ENCODE assay signal across 8 mouse cellular contexts in the genomic region with DNA sequence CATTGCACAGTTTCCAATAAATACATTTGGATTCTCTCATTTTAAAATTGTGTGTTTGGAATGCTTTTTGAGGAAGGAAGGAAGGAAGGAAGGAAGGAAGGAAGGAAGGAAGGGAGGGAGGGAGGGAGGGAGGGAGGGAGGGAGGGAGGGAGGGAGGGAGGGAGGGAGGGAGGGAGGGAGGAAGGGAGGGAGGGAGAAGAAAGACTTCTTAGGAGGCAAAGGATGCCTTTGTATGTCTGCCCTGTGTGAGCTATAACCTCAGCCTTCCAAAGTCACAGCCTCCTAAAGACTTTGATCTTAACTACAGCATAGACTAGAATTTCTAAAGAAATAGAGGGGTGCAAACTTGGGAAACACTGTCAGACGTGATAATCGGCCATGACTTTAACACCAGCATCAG.
DNase-seq lines count a peak whose midpoint lies in the region; ATAC-seq and TF ChIP-seq lines count a peak whose summit lies in the region.
"Not testable (repeated sequence)": the region's sequence is repeated elsewhere in the genome, so short reads cannot be mapped to it uniquely, and the experiment has no call there.

No protein-coding gene starts in this region.

- not testable (repeated sequence) for H3K27me3 ChIP-seq in heart, embryonic 10.5 days (ENCODE audit: insufficient read depth, poor library complexity, severe bottlenecking); heart, embryonic 11.5 days (ENCODE audit: control insufficient read depth, insufficient read depth, low read length); liver, embryonic 11.5 days (replicated peaks; ENCODE audit: control insufficient read depth, insufficient read depth, low read length); liver, embryonic 12.5 days (replicated peaks); liver, embryonic 13.5 days; liver, embryonic 14.5 days (ENCODE audit: control insufficient read depth, insufficient read depth, low read length); liver, embryonic 15.5 days; liver, embryonic 16.5 days (ENCODE audit: control insufficient read depth, insufficient read depth, low read depth, low read length)

- H3K9me3 ChIP-seq in heart, embryonic 10.5 days; heart, embryonic 11.5 days (replicated peaks; ENCODE audit: control insufficient read depth, low read length); liver, embryonic 11.5 days (ENCODE audit: control insufficient read depth, low read length); liver, embryonic 12.5 days (replicated peaks); liver, embryonic 13.5 days (replicated peaks); liver, embryonic 14.5 days (ENCODE audit: control insufficient read depth, low read length); liver, embryonic 15.5 days (replicated peaks); liver, embryonic 16.5 days (replicated peaks; ENCODE audit: control insufficient read depth, low read length): not testable (repeated sequence)

- ATAC-seq in heart, embryonic 11.5 days (replicated peaks; ENCODE audit: insufficient number of reproducible peaks, low FRiP score, low TSS enrichment); liver, embryonic 11.5 days (replicated peaks; ENCODE audit: low FRiP score): not testable (repeated sequence)
- ATAC-seq in liver, embryonic 12.5 days, result peak; percentile 46
- peak; percentile 41; the same call in 1 of the 2 replicates for ATAC-seq in liver, embryonic 13.5 days (ENCODE audit: low read depth)
- peak; percentile 52; the same call in 1 of the 2 replicates for ATAC-seq in liver, embryonic 14.5 days (ENCODE audit: insufficient read depth)
- ATAC-seq in liver, embryonic 15.5 days (ENCODE audit: insufficient read depth), result peak; percentile 58; the same call in 1 of the 2 replicates
- ATAC-seq in liver, embryonic 16.5 days (ENCODE audit: low read depth), result peak; percentile 40; the same call in 1 of the 2 replicates

- not testable (repeated sequence) for H3K4me3 ChIP-seq in heart, embryonic 10.5 days; heart, embryonic 11.5 days (ENCODE audit: low read depth, low read length); liver, embryonic 11.5 days (ENCODE audit: low read depth, low read length); liver, embryonic 12.5 days; liver, embryonic 13.5 days (replicated peaks); liver, embryonic 14.5 days (ENCODE audit: insufficient read depth in 1 of 2, low read depth in 2 of 2, low read length in 2 of 2); liver, embryonic 15.5 days (replicated peaks); liver, embryonic 16.5 days (ENCODE audit: low read depth, low read length)

- 43% methylated on average over 2 of the region's 2 CpGs for WGBS in heart, embryonic 10.5 days
- WGBS in heart, embryonic 11.5 days (ENCODE audit: insufficient replicate concordance), result 35% methylated on average over 2 of the region's 2 CpGs
- WGBS in liver, embryonic 11.5 days, result 52% methylated on average over 2 of the region's 2 CpGs
- WGBS in liver, embryonic 12.5 days (ENCODE audit: insufficient replicate concordance), result 57% methylated on average over 2 of the region's 2 CpGs
- WGBS in liver, embryonic 13.5 days (ENCODE audit: insufficient replicate concordance), result 42% methylated on average over 2 of the region's 2 CpGs
- 33% methylated on average over 2 of the region's 2 CpGs for WGBS in liver, embryonic 14.5 days (ENCODE audit: insufficient replicate concordance)
- WGBS in liver, embryonic 15.5 days (ENCODE audit: insufficient replicate concordance), result 41% methylated on average over 2 of the region's 2 CpGs
- 51% methylated on average over 2 of the region's 2 CpGs for WGBS in liver, embryonic 16.5 days (ENCODE audit: insufficient replicate concordance)

- not testable (repeated sequence) for TF ChIP-seq EP300 in liver, embryonic 14.5 days (IDR thresholded peaks at IDR 0.05; ENCODE audit: low read depth)

- not testable (repeated sequence) for H3K36me3 ChIP-seq in heart, embryonic 10.5 days; heart, embryonic 11.5 days (ENCODE audit: control insufficient read depth, insufficient read depth, low read length); liver, embryonic 11.5 days (ENCODE audit: control insufficient read depth, insufficient read depth, low read length); liver, embryonic 12.5 days; liver, embryonic 13.5 days; liver, embryonic 14.5 days (replicated peaks; ENCODE audit: control insufficient read depth, insufficient read depth, low read depth); liver, embryonic 15.5 days (replicated peaks); liver, embryonic 16.5 days (ENCODE audit: control insufficient read depth, insufficient read depth)

- not testable (repeated sequence) for DNase-seq in heart, embryonic 10.5 days (ENCODE audit: low spot score); liver, embryonic 11.5 days (ENCODE audit: low spot score); liver, embryonic 13.5 days; liver, embryonic 14.5 days (ENCODE audit: low read depth in 3 of 3, low spot score in 3 of 3)

- peaks cover 59% of the 10 kb centered on the region for H3K4me1 ChIP-seq in heart, embryonic 10.5 days
- not testable (repeated sequence) for H3K4me1 ChIP-seq in heart, embryonic 11.5 days (ENCODE audit: control insufficient read depth, insufficient read depth, low read length)
- H3K4me1 ChIP-seq in liver, embryonic 11.5 days (replicated peaks; ENCODE audit: control insufficient read depth, insufficient read depth, low read length), result peaks cover 25% of the 10 kb centered on the region
- peaks cover 69% of the 10 kb centered on the region for H3K4me1 ChIP-seq in liver, embryonic 12.5 days
- peaks cover 64% of the 10 kb centered on the region for H3K4me1 ChIP-seq in liver, embryonic 13.5 days (replicated peaks)
- H3K4me1 ChIP-seq in liver, embryonic 14.5 days (replicated peaks; ENCODE audit: control insufficient read depth in 2 of 2, insufficient read depth in 2 of 2, low read length in 1 of 2), result peaks cover 24 to 33% of the 10 kb centered on the region in 2 experiments
- peaks cover 33% of the 10 kb centered on the region for H3K4me1 ChIP-seq in liver, embryonic 15.5 days (replicated peaks)
- peaks cover 13% of the 10 kb centered on the region for H3K4me1 ChIP-seq in liver, embryonic 16.5 days (ENCODE audit: control insufficient read depth, low read depth, low read length)

- H3K4me2 ChIP-seq in heart, embryonic 11.5 days, result not testable (repeated sequence)
- peak overlapping the region; percentile 33; the same call in 1 of the 2 replicates for H3K4me2 ChIP-seq in liver, embryonic 11.5 days
- peak overlapping the region; percentile 44 for H3K4me2 ChIP-seq in liver, embryonic 12.5 days
- peak overlapping the region; percentile 40 for H3K4me2 ChIP-seq in liver, embryonic 13.5 days
- peak overlapping the region; percentile 52 for H3K4me2 ChIP-seq in liver, embryonic 14.5 days (ENCODE audit: low read depth)
- peak overlapping the region; percentile 36; the same call in 1 of the 2 replicates for H3K4me2 ChIP-seq in liver, embryonic 15.5 days
- 0 out of 2 replicates have a peak overlapping the region, but pooled peaks have one; percentile 6 for H3K4me2 ChIP-seq in liver, embryonic 16.5 days (ENCODE audit: low read depth, low read length)

- H3K9ac ChIP-seq in heart, embryonic 11.5 days (ENCODE audit: low read depth, low read length); liver, embryonic 11.5 days (ENCODE audit: low read depth, low read length); liver, embryonic 15.5 days; liver, embryonic 16.5 days (ENCODE audit: low read depth, low read length): not testable (repeated sequence)
- H3K9ac ChIP-seq in liver, embryonic 12.5 days, result peak overlapping the region; percentile 17; the same call in 1 of the 2 replicates
- peak overlapping the region; percentile 39; the same call in 1 of the 2 replicates for H3K9ac ChIP-seq in liver, embryonic 13.5 days
- H3K9ac ChIP-seq in liver, embryonic 14.5 days (replicated peaks), result peak overlapping the region; percentile 54

- not testable (repeated sequence) for TF ChIP-seq CTCF in liver, embryonic 14.5 days (IDR thresholded peaks at IDR 0.05; ENCODE audit: low read depth)

- H3K27ac ChIP-seq in heart, embryonic 10.5 days, result peak overlapping the region; percentile 69; the same call in 1 of the 2 replicates
- peak overlapping the region; percentile 41; the same call in 1 of the 2 replicates for H3K27ac ChIP-seq in heart, embryonic 11.5 days (ENCODE audit: low read depth, low read length)
- peak overlapping the region; percentile 79; the same call in 1 of the 2 replicates for H3K27ac ChIP-seq in liver, embryonic 11.5 days (ENCODE audit: low read depth, low read length)
- H3K27ac ChIP-seq in liver, embryonic 12.5 days, result peak overlapping the region; percentile 82
- H3K27ac ChIP-seq in liver, embryonic 13.5 days, result peak overlapping the region; percentile 86
- H3K27ac ChIP-seq in liver, embryonic 14.5 days, result peak overlapping the region; percentile 78
- H3K27ac ChIP-seq in liver, embryonic 15.5 days (replicated peaks), result peak overlapping the region; percentile 76
- peak overlapping the region; percentile 64 for H3K27ac ChIP-seq in liver, embryonic 16.5 days (ENCODE audit: low read length)
